Mouse (Mus musculus): ENCODE measurements at regions not wholly inside any gene's neighbourhood (a gene's known extent, or its start where the extent isn't known, plus 50 kb on each side); places are given as distances from the start of the nearest gene placed in this dataset.

GRCm38 (mm10) chr15:62644744-62645143, 1200.2 kb downstream of the Gsdmc2 start:
- Histone ChIP-seq H3K79me2 (ENCODE audit: control insufficient read depth, insufficient read depth) (no peaks in the 10 kb centered on the region), H3K4me2 (ENCODE audit: low read depth) (no peak overlapping the region), H3ac (ENCODE audit: control insufficient read depth, insufficient read length) (no peak overlapping the region), H3K36me3 (ENCODE audit: control insufficient read depth, insufficient read depth) (no peaks in the 10 kb centered on the region), H3K4me3 (no peak overlapping the region), H3K27me3 (ENCODE audit: control insufficient read depth, insufficient read depth, insufficient read length) (no peaks in the 10 kb centered on the region)
- no peak for TF ChIP-seq MYOG (IDR thresholded peaks at IDR 0.05; ENCODE audit: control insufficient read depth in 1 of 3, insufficient read depth in 1 of 3, insufficient read length in 2 of 3, low read depth in 2 of 3)
- no peak for TF ChIP-seq E2F4 (IDR thresholded peaks at IDR 0.05; ENCODE audit: insufficient read depth)
- no peak for TF ChIP-seq SRF (IDR thresholded peaks at IDR 0.05; ENCODE audit: control insufficient read depth, insufficient read length, low read depth)

- Histone ChIP-seq H3K27me3 (ENCODE audit: control insufficient read depth, insufficient read depth, insufficient read length) (no peaks in the 10 kb centered on the region), H3K79me2 (ENCODE audit: control insufficient read depth, insufficient read depth) (no peaks in the 10 kb centered on the region), H3K36me3 (ENCODE audit: control insufficient read depth, insufficient read depth) (no peaks in the 10 kb centered on the region), H3K4me2 (ENCODE audit: low read depth) (no peak overlapping the region), H3ac (ENCODE audit: control insufficient read depth, insufficient read length) (no peak overlapping the region), H3K4me3 (no peak overlapping the region)
- no peak for TF ChIP-seq REST (IDR thresholded peaks at IDR 0.05; ENCODE audit: insufficient read depth, insufficient read length)
- TF ChIP-seq POLR2AphosphoS2 (IDR thresholded peaks at IDR 0.05; ENCODE audit: insufficient read length, low read depth): no peak
- TF ChIP-seq MYOG (IDR thresholded peaks at IDR 0.05; ENCODE audit: control insufficient read depth in 1 of 3, insufficient read depth in 1 of 3, insufficient read length in 2 of 3, low read depth in 2 of 3): no peak
- TF ChIP-seq CEBPB (IDR thresholded peaks at IDR 0.05; ENCODE audit: insufficient read depth, poor library complexity, severe bottlenecking): no peak
- TF ChIP-seq E2F4 (IDR thresholded peaks at IDR 0.05; ENCODE audit: insufficient read depth): no peak
- TF ChIP-seq TCF3 (IDR thresholded peaks at IDR 0.05; ENCODE audit: insufficient read length, low read depth): no peak
- TF ChIP-seq USF1 (IDR thresholded peaks at IDR 0.05; ENCODE audit: low read depth): no peak
- no peak for TF ChIP-seq MYOD1 (IDR thresholded peaks at IDR 0.05; ENCODE audit: control insufficient read depth in 1 of 3, insufficient read length in 2 of 3, low read depth in 2 of 3)
- TF ChIP-seq MAX (IDR thresholded peaks at IDR 0.05; ENCODE audit: low read depth): no peak
Measured at GRCm38 (mm10) chr15:62644296-62644695, 1200.7 kb downstream of the Gsdmc2 start.

- Histone ChIP-seq H3K4me3 (no peak overlapping the region), H3K36me3 (ENCODE audit: control insufficient read depth, insufficient read depth) (no peaks in the 10 kb centered on the region), H3K27me3 (ENCODE audit: control insufficient read depth, insufficient read depth, insufficient read length) (no peaks in the 10 kb centered on the region), H3ac (ENCODE audit: control insufficient read depth, insufficient read length) (no peak overlapping the region), H3K79me2 (ENCODE audit: control insufficient read depth, insufficient read depth) (no peaks in the 10 kb centered on the region), H3K4me2 (ENCODE audit: low read depth) (no peak overlapping the region)
- TF ChIP-seq POLR2A (IDR thresholded peaks at IDR 0.05; ENCODE audit: insufficient read length, low read depth) (no peak), USF1 (IDR thresholded peaks at IDR 0.05; ENCODE audit: low read depth) (no peak), MYOD1 (IDR thresholded peaks at IDR 0.05; ENCODE audit: control insufficient read depth in 1 of 3, insufficient read length in 2 of 3, low read depth in 2 of 3) (no peak), POLR2AphosphoS2 (IDR thresholded peaks at IDR 0.05; ENCODE audit: insufficient read length, low read depth) (no peak), REST (IDR thresholded peaks at IDR 0.05; ENCODE audit: insufficient read depth, insufficient read length) (no peak), E2F4 (IDR thresholded peaks at IDR 0.05; ENCODE audit: insufficient read depth) (no peak), MAX (IDR thresholded peaks at IDR 0.05; ENCODE audit: low read depth) (no peak), MYOG (IDR thresholded peaks at IDR 0.05; ENCODE audit: control insufficient read depth in 1 of 3, insufficient read depth in 1 of 3, insufficient read length in 2 of 3, low read depth in 2 of 3) (no peak), TCF3 (IDR thresholded peaks at IDR 0.05; ENCODE audit: insufficient read length, low read depth) (no peak), SRF (IDR thresholded peaks at IDR 0.05; ENCODE audit: control insufficient read depth, insufficient read length, low read depth) (no peak), CEBPB (IDR thresholded peaks at IDR 0.05; ENCODE audit: insufficient read depth, poor library complexity, severe bottlenecking) (no peak), TCF12 (IDR thresholded peaks at IDR 0.05; ENCODE audit: insufficient read depth, poor library complexity, severe bottlenecking) (no peak)
Measured at GRCm38 (mm10) chr15:62641051-62641710, 1203.8 kb downstream of the Gsdmc2 start.

GRCm38 (mm10) chr15:62625406-62625805, 1219.6 kb downstream of the Gsdmc2 start:
- H3K27me3 ChIP-seq (ENCODE audit: control insufficient read depth, insufficient read depth, insufficient read length): no peaks in the 10 kb centered on the region
- TF ChIP-seq CEBPB (IDR thresholded peaks at IDR 0.05; ENCODE audit: insufficient read depth, poor library complexity, severe bottlenecking): no peak
- TF ChIP-seq SRF (IDR thresholded peaks at IDR 0.05; ENCODE audit: control insufficient read depth, insufficient read length, low read depth): no peak
- TF ChIP-seq REST (IDR thresholded peaks at IDR 0.05; ENCODE audit: insufficient read depth, insufficient read length): no peak
- TF ChIP-seq TCF12 (IDR thresholded peaks at IDR 0.05; ENCODE audit: insufficient read depth, poor library complexity, severe bottlenecking): no peak
- TF ChIP-seq E2F4 (IDR thresholded peaks at IDR 0.05; ENCODE audit: insufficient read depth): no peak
- TF ChIP-seq POLR2AphosphoS2 (IDR thresholded peaks at IDR 0.05; ENCODE audit: insufficient read length, low read depth): no peak
- TF ChIP-seq MAX (IDR thresholded peaks at IDR 0.05; ENCODE audit: low read depth): no peak
- TF ChIP-seq MYOD1 (IDR thresholded peaks at IDR 0.05; ENCODE audit: control insufficient read depth in 1 of 3, insufficient read length in 2 of 3, low read depth in 2 of 3): no peak
- no peak for TF ChIP-seq USF1 (IDR thresholded peaks at IDR 0.05; ENCODE audit: low read depth)
- TF ChIP-seq TCF3 (IDR thresholded peaks at IDR 0.05; ENCODE audit: insufficient read length, low read depth): no peak
- TF ChIP-seq POLR2A (IDR thresholded peaks at IDR 0.05; ENCODE audit: insufficient read length, low read depth): no peak
- no peak for TF ChIP-seq MYOG (IDR thresholded peaks at IDR 0.05; ENCODE audit: control insufficient read depth in 1 of 3, insufficient read depth in 1 of 3, insufficient read length in 2 of 3, low read depth in 2 of 3)
- no peak overlapping the region for H3K4me2 ChIP-seq (ENCODE audit: low read depth)
- H3ac ChIP-seq (ENCODE audit: control insufficient read depth, insufficient read length): no peak overlapping the region
- no peak overlapping the region for H3K4me3 ChIP-seq
- no peaks in the 10 kb centered on the region for H3K79me2 ChIP-seq (ENCODE audit: control insufficient read depth, insufficient read depth)
- no peaks in the 10 kb centered on the region for H3K36me3 ChIP-seq (ENCODE audit: control insufficient read depth, insufficient read depth)

- no peak overlapping the region for H3K4me3 ChIP-seq
- H3K4me2 ChIP-seq (ENCODE audit: low read depth): no peak overlapping the region
- H3K36me3 ChIP-seq (ENCODE audit: control insufficient read depth, insufficient read depth): no peaks in the 10 kb centered on the region
- H3ac ChIP-seq (ENCODE audit: control insufficient read depth, insufficient read length): no peak overlapping the region
- no peaks in the 10 kb centered on the region for H3K27me3 ChIP-seq (ENCODE audit: control insufficient read depth, insufficient read depth, insufficient read length)
- H3K79me2 ChIP-seq (ENCODE audit: control insufficient read depth, insufficient read depth): no peaks in the 10 kb centered on the region
- TF ChIP-seq MYOD1 (IDR thresholded peaks at IDR 0.05; ENCODE audit: control insufficient read depth in 1 of 3, insufficient read length in 2 of 3, low read depth in 2 of 3): no peak
- TF ChIP-seq MAX (IDR thresholded peaks at IDR 0.05; ENCODE audit: low read depth): no peak
- TF ChIP-seq TCF12 (IDR thresholded peaks at IDR 0.05; ENCODE audit: insufficient read depth, poor library complexity, severe bottlenecking): no peak
Measured at GRCm38 (mm10) chr15:62616042-62616441, 1228.9 kb downstream of the Gsdmc2 start.
